Mouse (Mus musculus) intestine, embryonic 14.5 days (tissue): ENCODE measurements around the gene Cst7. TPM values are rescaled to one million over a fixed set of nuclear protein-coding genes. Genes with fewer than 3 reads are reported as not detected.

Experiments
- ATAC-seq: fragments of 200-750 bp; cut with Nextera tagmentation; replicated peaks from 2 replicates; pipeline ENCODE4 v1.8.0; 2017; ENCODE audit warnings: low read depth, moderate number of reproducible peaks, moderate TSS enrichment, moderate library complexity; ENCODE audit not compliant: low FRiP score, low TSS enrichment
- DNase-seq: peaks from one replicate; pipeline ENCODE4 v3.0.0-alpha.2; 2018; ENCODE audit warnings: low spot score
- H3K27ac ChIP-seq: fragments of 300-500 bp; sonication (generic); 2 replicates; pipeline ENCODE4 v1.5.1; 2014; ENCODE audit warnings: low read depth, mild to moderate bottlenecking, control low read depth
- H3K27me3 ChIP-seq: fragments of 300-500 bp; sonication (generic); replicated peaks from 2 replicates; pipeline ENCODE4 v1.6.1; 2014; ENCODE audit warnings: low read length, control low read depth; ENCODE audit not compliant: control insufficient read depth, insufficient read depth
- H3K36me3 ChIP-seq: fragments of 300-500 bp; sonication (generic); 2 replicates; pipeline ENCODE4 v1.6.1; 2014; ENCODE audit warnings: low read length, control low read depth; ENCODE audit not compliant: control insufficient read depth, insufficient read depth
- H3K4me1 ChIP-seq: fragments of 300-500 bp; sonication (generic); replicated peaks from 2 replicates; pipeline ENCODE4 v1.6.1; 2014; ENCODE audit warnings: low read length, control low read depth, mixed read lengths; ENCODE audit not compliant: control insufficient read depth, insufficient read depth
- H3K4me2 ChIP-seq: fragments of 300-500 bp; sonication (generic); 2 replicates; pipeline ENCODE4 v1.6.1; 2014; ENCODE audit warnings: low read length
- H3K4me3 ChIP-seq: fragments of 300-500 bp; sonication (generic); 2 replicates; pipeline ENCODE4 v1.5.1; 2014; ENCODE audit warnings: low read depth, low read length, control low read depth, mixed read lengths
- H3K9ac ChIP-seq: fragments of 300-500 bp; sonication (generic); 2 replicates; pipeline ENCODE4 v1.6.1; 2014; ENCODE audit warnings: mild to moderate bottlenecking, low read length
- H3K9me3 ChIP-seq: fragments of 300-500 bp; sonication (generic); 2 replicates; pipeline ENCODE4 v1.6.1; 2016; ENCODE audit warnings: low read length, control low read depth; ENCODE audit not compliant: control insufficient read depth
- WGBS: fragments of 180-500 bp; shearing (Covaris S2); extraction: QIAGEN DNeasy Blood & Tissue Kit; methylation state at CpG from one replicate; pipeline ENCODE4 v1.1.7; 2014; 5-methylcytosine and 5-hydroxymethylcytosine counted together
- polyA plus RNA-seq: library from polyadenylated mRNA; unstranded; fragments of >200 nt; fragmentation: Nextera tagmentation; extraction: Ambion mirVana; gene quantifications from 2 replicates; pipeline ENCODE4 v1.2.1, GENCODE M21; 2014

Gene Cst7
- polyA plus RNA-seq, 1 experiment from 2014 or later: 0.55 TPM

- no peaks in the 10 kb centered on the region for H3K9me3 ChIP-seq
- 41% methylated on average over 1 of the region's 1 CpGs for WGBS
- H3K27ac ChIP-seq: no peak overlapping the region
- DNase-seq (no peak), ATAC-seq (no peak)
- no peak overlapping the region for H3K4me2 ChIP-seq
- H3K27me3 ChIP-seq: no peaks in the 10 kb centered on the region
- no peaks in the 10 kb centered on the region for H3K4me1 ChIP-seq
- H3K4me3 ChIP-seq: no peak overlapping the region
- no peak overlapping the region for H3K9ac ChIP-seq
- peaks cover 13% of the 10 kb centered on the region for H3K36me3 ChIP-seq
Measured at GRCm38 (mm10) chr2:150579628-150580027, 9.4 kb downstream of the Cst7 start.

GRCm38 (mm10) chr2:150589076-150589475 is 18.9 kb downstream of the Cst7 start:
- no peak overlapping the region for H3K4me3 ChIP-seq
- H3K4me2 ChIP-seq: no peak overlapping the region
- H3K36me3 ChIP-seq: peaks cover 57% of the 10 kb centered on the region
- 78% methylated on average over 11 of the region's 11 CpGs for WGBS
- H3K9ac ChIP-seq: no peak overlapping the region
- DNase-seq (no peak), ATAC-seq (no peak)
- H3K27ac ChIP-seq: no peak overlapping the region
- no peaks in the 10 kb centered on the region for H3K4me1 ChIP-seq
- H3K9me3 ChIP-seq: no peaks in the 10 kb centered on the region
- H3K27me3 ChIP-seq: no peaks in the 10 kb centered on the region

GRCm38 (mm10) chr2:150595411-150596190 is 25.4 kb downstream of the Cst7 start:
- WGBS: 88% methylated on average over 3 of the region's 3 CpGs
- ATAC-seq: no peak
- H3K4me3 ChIP-seq: no peak overlapping the region

GRCm38 (mm10) chr2:150600263-150600662 is 30.0 kb downstream of the Cst7 start:
- no peaks in the 10 kb centered on the region for H3K4me1 ChIP-seq
- DNase-seq (no peak), ATAC-seq (no peak)
- no peaks in the 10 kb centered on the region for H3K27me3 ChIP-seq
- no peak overlapping the region for H3K4me3 ChIP-seq
- H3K27ac ChIP-seq: no peak overlapping the region
- no peak overlapping the region for H3K4me2 ChIP-seq
- H3K9ac ChIP-seq: no peak overlapping the region
- no peaks in the 10 kb centered on the region for H3K9me3 ChIP-seq
- WGBS: 90% methylated on average over 2 of the region's 2 CpGs
- peaks cover 3% of the 10 kb centered on the region; the same call in 1 of the 2 replicates for H3K36me3 ChIP-seq

More at GRCm38 (mm10) chr2:150595411-150596190, 25.4 kb downstream of the Cst7 start:
- Histone ChIP-seq H3K4me1 (no peaks in the 10 kb centered on the region), H3K27me3 (no peaks in the 10 kb centered on the region), H3K36me3 (peaks cover 16% of the 10 kb centered on the region), H3K9me3 (no peaks in the 10 kb centered on the region), H3K4me2 (no peak overlapping the region), H3K9ac (no peak overlapping the region), H3K27ac (no peak overlapping the region)
- DNase-seq: no peak

GRCm38 (mm10) chr2:150602166-150602565 is 32.0 kb downstream of the Cst7 start:
- ATAC-seq: no peak
- H3K36me3 ChIP-seq: peaks cover 3% of the 10 kb centered on the region; the same call in 1 of the 2 replicates
- WGBS: 96% methylated on average over 2 of the region's 2 CpGs
- H3K4me3 ChIP-seq: no peak overlapping the region
- no peak overlapping the region for H3K4me2 ChIP-seq
- H3K4me1 ChIP-seq: peaks cover 1% of the 10 kb centered on the region; the same call in 1 of the 2 replicates
- no peak overlapping the region for H3K27ac ChIP-seq
- DNase-seq: no peak
- no peaks in the 10 kb centered on the region for H3K9me3 ChIP-seq
- no peaks in the 10 kb centered on the region for H3K27me3 ChIP-seq
- H3K9ac ChIP-seq: no peak overlapping the region

GRCm38 (mm10) chr2:150604802-150605201 is 34.6 kb downstream of the Cst7 start:
- Histone ChIP-seq H3K9ac (no peak overlapping the region), H3K27me3 (no peaks in the 10 kb centered on the region), H3K4me3 (no peak overlapping the region), H3K9me3 (no peaks in the 10 kb centered on the region), H3K27ac (no peak overlapping the region), H3K36me3 (no peaks in the 10 kb centered on the region), H3K4me1 (peaks cover 5% of the 10 kb centered on the region; the same call in 1 of the 2 replicates), H3K4me2 (no peak overlapping the region)
- no peak for DNase-seq
- ATAC-seq: no peak
- 85% methylated on average over 2 of the region's 2 CpGs for WGBS

- no peaks in the 10 kb centered on the region for H3K9me3 ChIP-seq
Measured at GRCm38 (mm10) chr2:150607086-150607485, 36.9 kb downstream of the Cst7 start.

GRCm38 (mm10) chr2:150608087-150608799 is 38.0 kb downstream of the Cst7 start, which contains the start of gene Apmap:
Gene Apmap (minus strand): TSS chr2:150608567.
- Histone ChIP-seq H3K9ac (peak within 1 kb of the TSS; percentile 70), H3K4me1 (peaks cover 5% of the 10 kb centered on the region; the same call in 1 of the 2 replicates), H3K27ac (peak within 1 kb of the TSS; percentile 6; the same call in 1 of the 2 replicates), H3K4me3 (peak within 1 kb of the TSS; percentile 91), H3K9me3 (no peaks in the 10 kb centered on the region), H3K27me3 (no peaks in the 10 kb centered on the region), H3K36me3 (no peaks in the 10 kb centered on the region), H3K4me2 (peak within 1 kb of the TSS; percentile 93)
- DNase-seq (peak; percentile 97), ATAC-seq (peak; percentile 96)
- under 1% methylated on average over 42 of the region's 42 CpGs for WGBS

More at GRCm38 (mm10) chr2:150607086-150607485, 36.9 kb downstream of the Cst7 start:
- ATAC-seq (no peak), DNase-seq (no peak)
- Histone ChIP-seq H3K4me1 (peaks cover 5% of the 10 kb centered on the region; the same call in 1 of the 2 replicates), H3K9ac (no peak overlapping the region), H3K4me2 (peak overlapping the region; percentile 93; the same call in 1 of the 2 replicates), H3K27me3 (no peaks in the 10 kb centered on the region), H3K36me3 (no peaks in the 10 kb centered on the region), H3K27ac (no peak overlapping the region), H3K4me3 (no peak overlapping the region)
- WGBS: 67% methylated on average over 1 of the region's 1 CpGs
